Mouse (Mus musculus): Measurements from ENCODE around the gene Slc5a9. TPM values are rescaled to one million over a fixed set of nuclear protein-coding genes. Genes with fewer than 3 reads are reported as not detected.

Slc5a9 gene
- polyA plus RNA-seq, 1 experiment, result not detected

DNA sequence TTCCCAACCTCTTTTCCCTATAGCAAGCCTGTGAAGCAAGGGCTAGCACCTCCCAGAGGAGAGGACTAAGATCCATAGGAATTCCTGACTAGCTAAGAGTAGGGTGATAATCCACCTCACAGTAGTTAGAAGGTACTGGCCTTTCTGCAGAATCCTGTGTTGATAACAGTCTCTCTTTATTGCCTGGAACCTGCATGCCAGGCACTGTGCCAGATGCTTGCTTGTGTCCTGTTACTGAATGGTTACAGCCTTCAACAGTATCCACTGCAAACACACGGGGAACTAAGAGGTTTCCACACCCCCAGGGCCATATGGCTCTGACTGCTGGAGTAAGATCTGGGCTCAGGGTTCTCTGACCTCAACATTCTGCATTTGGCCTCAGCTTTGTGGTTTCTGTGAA is 5.0 kb downstream of the Slc5a9 start:
- Histone ChIP-seq H3K9me3 (replicated peaks; ENCODE audit: control insufficient read depth, insufficient read depth, low read length, poor library complexity, severe bottlenecking) (no peaks in the 10 kb centered on the region), H3K4me3 (ENCODE audit: low read depth, low read length) (no peak overlapping the region), H3K9ac (ENCODE audit: low read depth, poor library complexity, severe bottlenecking) (no peak overlapping the region), H3K27ac (ENCODE audit: insufficient read depth, low read length) (no peak overlapping the region), H3K4me1 (ENCODE audit: control insufficient read depth, insufficient read depth, low read length) (no peaks in the 10 kb centered on the region), H3K27me3 (ENCODE audit: control insufficient read depth, insufficient read depth, low read length, poor library complexity, severe bottlenecking) (no peaks in the 10 kb centered on the region), H3K36me3 (ENCODE audit: control insufficient read depth, insufficient read depth, low read length, poor library complexity, severe bottlenecking) (no peaks in the 10 kb centered on the region)
- no peak for TF ChIP-seq EP300 (IDR thresholded peaks at IDR 0.05; ENCODE audit: insufficient read depth, low read depth, low read length)
- TF ChIP-seq POLR2A (IDR thresholded peaks at IDR 0.05; ENCODE audit: insufficient read depth, low read length), result no peak

DNA sequence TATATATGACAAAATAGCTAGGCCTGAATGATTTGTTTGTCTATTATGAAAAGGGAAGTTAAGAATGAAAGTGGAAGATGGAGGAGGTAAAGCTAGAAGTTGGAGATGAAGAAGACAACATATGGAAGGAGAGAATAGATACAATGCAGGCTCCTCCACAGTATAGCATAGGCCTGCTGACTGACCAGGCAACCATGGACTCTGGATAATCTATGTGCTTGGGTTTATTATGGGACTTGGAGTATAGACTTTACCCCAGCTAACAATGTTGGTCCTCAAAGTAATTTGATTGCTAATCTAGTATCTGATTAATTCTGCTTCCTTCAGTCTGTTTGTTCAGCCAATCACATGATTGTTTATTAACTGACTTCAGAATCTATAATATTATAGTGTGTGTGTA is 10.6 kb downstream of the Slc5a9 start:
- no peak overlapping the region for H3K9ac ChIP-seq (ENCODE audit: low read depth, poor library complexity, severe bottlenecking)
- no peaks in the 10 kb centered on the region for H3K9me3 ChIP-seq (replicated peaks; ENCODE audit: control insufficient read depth, insufficient read depth, low read length, poor library complexity, severe bottlenecking)
- no peak overlapping the region for H3K27ac ChIP-seq (ENCODE audit: insufficient read depth, low read length)
- TF ChIP-seq POLR2A (IDR thresholded peaks at IDR 0.05; ENCODE audit: insufficient read depth, low read length), result no peak
- no peak for TF ChIP-seq CTCF (IDR thresholded peaks at IDR 0.05; ENCODE audit: low read depth, low read length)
- no peak for TF ChIP-seq EP300 (IDR thresholded peaks at IDR 0.05; ENCODE audit: insufficient read depth, low read depth, low read length)
- H3K27me3 ChIP-seq (ENCODE audit: control insufficient read depth, insufficient read depth, low read length, poor library complexity, severe bottlenecking), result no peaks in the 10 kb centered on the region
- no peak overlapping the region for H3K4me3 ChIP-seq (ENCODE audit: low read depth, low read length)
- no peaks in the 10 kb centered on the region for H3K4me1 ChIP-seq (ENCODE audit: control insufficient read depth, insufficient read depth, low read length)
- no peaks in the 10 kb centered on the region for H3K36me3 ChIP-seq (ENCODE audit: control insufficient read depth, insufficient read depth, low read length, poor library complexity, severe bottlenecking)

DNA sequence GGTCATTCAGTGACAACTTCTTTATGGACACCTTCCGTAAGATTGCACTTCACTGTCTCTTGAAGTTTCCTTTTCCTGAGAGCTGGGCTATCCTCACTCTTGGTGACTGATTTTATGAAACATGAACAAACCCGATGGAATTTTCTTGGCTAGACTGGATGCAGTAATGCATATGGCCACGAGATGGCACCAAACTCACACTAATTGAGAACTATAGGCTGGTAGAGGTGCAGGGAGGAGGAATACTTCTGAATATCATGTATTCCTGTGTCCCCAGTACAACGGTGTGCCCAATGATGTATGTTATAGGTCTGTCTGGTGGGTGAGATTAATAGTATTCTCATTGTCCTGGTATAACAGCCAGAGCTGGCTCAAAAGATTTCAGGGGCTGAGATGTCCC is 16.1 kb downstream of the Slc5a9 start:
- no peaks in the 10 kb centered on the region for H3K4me1 ChIP-seq (ENCODE audit: control insufficient read depth, insufficient read depth, low read length)
- no peak overlapping the region for H3K4me3 ChIP-seq (ENCODE audit: low read depth, low read length)
- no peak overlapping the region for H3K27ac ChIP-seq (ENCODE audit: insufficient read depth, low read length)
- TF ChIP-seq CTCF (IDR thresholded peaks at IDR 0.05; ENCODE audit: low read depth, low read length) (no peak), POLR2A (IDR thresholded peaks at IDR 0.05; ENCODE audit: insufficient read depth, low read length) (no peak), EP300 (IDR thresholded peaks at IDR 0.05; ENCODE audit: insufficient read depth, low read depth, low read length) (no peak)
- H3K27me3 ChIP-seq (ENCODE audit: control insufficient read depth, insufficient read depth, low read length, poor library complexity, severe bottlenecking), result no peaks in the 10 kb centered on the region
- H3K9ac ChIP-seq (ENCODE audit: low read depth, poor library complexity, severe bottlenecking), result no peak overlapping the region
- H3K9me3 ChIP-seq (replicated peaks; ENCODE audit: control insufficient read depth, insufficient read depth, low read length, poor library complexity, severe bottlenecking), result no peaks in the 10 kb centered on the region
- H3K36me3 ChIP-seq (ENCODE audit: control insufficient read depth, insufficient read depth, low read length, poor library complexity, severe bottlenecking), result no peaks in the 10 kb centered on the region

DNA sequence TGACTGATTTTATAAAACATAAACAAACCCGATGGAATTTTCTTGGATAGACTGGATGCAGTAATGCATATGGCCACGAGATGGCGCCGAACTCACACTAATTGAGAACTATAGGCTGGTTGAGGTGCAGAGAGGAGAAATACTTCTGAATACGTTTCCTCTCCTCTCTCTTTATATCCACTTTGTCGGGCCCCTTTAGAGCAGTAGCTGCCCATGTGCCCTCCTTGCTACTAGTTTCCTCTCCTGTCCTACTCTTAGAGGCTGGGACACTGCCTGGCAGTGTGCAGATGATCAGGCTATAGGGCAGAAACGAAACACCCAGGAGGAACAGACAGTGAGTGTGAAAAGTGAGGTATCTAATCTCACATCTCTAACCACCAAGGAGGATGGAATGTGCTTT is 16.7 kb downstream of the Slc5a9 start:
- Histone ChIP-seq H3K27ac (ENCODE audit: insufficient read depth, low read length) (no peak overlapping the region), H3K36me3 (ENCODE audit: control insufficient read depth, insufficient read depth, low read length, poor library complexity, severe bottlenecking) (no peaks in the 10 kb centered on the region), H3K27me3 (ENCODE audit: control insufficient read depth, insufficient read depth, low read length, poor library complexity, severe bottlenecking) (no peaks in the 10 kb centered on the region), H3K4me1 (ENCODE audit: control insufficient read depth, insufficient read depth, low read length) (no peaks in the 10 kb centered on the region), H3K9me3 (replicated peaks; ENCODE audit: control insufficient read depth, insufficient read depth, low read length, poor library complexity, severe bottlenecking) (no peaks in the 10 kb centered on the region), H3K9ac (ENCODE audit: low read depth, poor library complexity, severe bottlenecking) (no peak overlapping the region), H3K4me3 (ENCODE audit: low read depth, low read length) (no peak overlapping the region)
- TF ChIP-seq EP300 (IDR thresholded peaks at IDR 0.05; ENCODE audit: insufficient read depth, low read depth, low read length) (no peak), CTCF (IDR thresholded peaks at IDR 0.05; ENCODE audit: low read depth, low read length) (no peak), POLR2A (IDR thresholded peaks at IDR 0.05; ENCODE audit: insufficient read depth, low read length) (no peak)

GRCm38 (mm10) chr4:111883543-111883942 is 19.2 kb downstream of the Slc5a9 start:
- no peaks in the 10 kb centered on the region for H3K9me3 ChIP-seq (replicated peaks; ENCODE audit: control insufficient read depth, insufficient read depth, low read length, poor library complexity, severe bottlenecking)
- no peak overlapping the region for H3K9ac ChIP-seq (ENCODE audit: low read depth, poor library complexity, severe bottlenecking)
- no peaks in the 10 kb centered on the region for H3K36me3 ChIP-seq (ENCODE audit: control insufficient read depth, insufficient read depth, low read length, poor library complexity, severe bottlenecking)
- H3K4me1 ChIP-seq (ENCODE audit: control insufficient read depth, insufficient read depth, low read length), result no peaks in the 10 kb centered on the region
- no peak overlapping the region for H3K4me3 ChIP-seq (ENCODE audit: low read depth, low read length)
- TF ChIP-seq POLR2A (IDR thresholded peaks at IDR 0.05; ENCODE audit: insufficient read depth, low read length) (no peak), EP300 (IDR thresholded peaks at IDR 0.05; ENCODE audit: insufficient read depth, low read depth, low read length) (no peak), CTCF (IDR thresholded peaks at IDR 0.05; ENCODE audit: low read depth, low read length) (no peak)
- H3K27me3 ChIP-seq (ENCODE audit: control insufficient read depth, insufficient read depth, low read length, poor library complexity, severe bottlenecking), result no peaks in the 10 kb centered on the region
- H3K27ac ChIP-seq (ENCODE audit: insufficient read depth, low read length), result no peak overlapping the region

DNA sequence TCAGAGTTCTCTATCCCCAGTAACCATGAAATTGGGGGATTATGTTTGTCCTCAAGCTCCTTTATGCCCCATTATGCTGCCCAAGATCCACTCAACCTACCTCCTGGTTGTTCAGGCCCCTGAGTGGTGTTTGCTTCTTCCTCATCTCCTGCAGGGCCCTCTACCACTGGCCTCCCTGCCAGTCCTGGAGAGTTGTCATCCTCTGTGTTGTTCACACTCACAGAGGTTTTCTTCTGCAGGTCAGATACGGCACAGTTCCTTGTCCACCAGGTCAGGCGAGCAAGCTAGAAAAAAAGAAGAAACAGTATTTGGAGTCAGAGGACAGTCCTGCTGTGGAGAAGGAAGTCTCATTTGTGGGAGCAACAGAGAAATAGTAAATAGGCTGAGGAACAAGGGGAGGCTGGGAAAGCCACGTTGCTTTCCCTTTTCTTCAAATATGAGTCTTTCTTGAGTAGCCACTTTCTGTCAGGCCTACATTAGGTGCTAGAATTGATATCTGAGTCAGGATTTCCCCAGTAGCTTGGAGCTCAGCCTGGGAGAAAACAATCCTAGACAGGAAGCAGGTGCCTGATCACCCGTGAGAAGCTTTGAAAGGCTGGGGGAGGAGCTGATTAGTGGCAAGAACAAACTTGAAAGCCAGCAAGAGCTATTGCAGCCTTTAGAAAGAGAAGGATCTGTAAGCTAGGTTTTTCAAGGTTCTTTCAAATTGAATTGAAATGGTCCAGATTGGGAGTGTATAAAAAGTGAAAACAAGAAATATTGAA is 22.4 kb downstream of the Slc5a9 start:
- H3K27me3 ChIP-seq (ENCODE audit: control insufficient read depth, insufficient read depth, low read length, poor library complexity, severe bottlenecking), result peaks cover 1% of the 10 kb centered on the region; the same call in 1 of the 2 replicates
- H3K9ac ChIP-seq (ENCODE audit: low read depth, poor library complexity, severe bottlenecking), result no peak overlapping the region
- no peak overlapping the region for H3K27ac ChIP-seq (ENCODE audit: insufficient read depth, low read length)
- H3K36me3 ChIP-seq (ENCODE audit: control insufficient read depth, insufficient read depth, low read length, poor library complexity, severe bottlenecking), result no peaks in the 10 kb centered on the region
- H3K4me1 ChIP-seq (ENCODE audit: control insufficient read depth, insufficient read depth, low read length), result no peaks in the 10 kb centered on the region
- H3K9me3 ChIP-seq (replicated peaks; ENCODE audit: control insufficient read depth, insufficient read depth, low read length, poor library complexity, severe bottlenecking), result no peaks in the 10 kb centered on the region
- no peak for TF ChIP-seq CTCF (IDR thresholded peaks at IDR 0.05; ENCODE audit: low read depth, low read length)
- TF ChIP-seq EP300 (IDR thresholded peaks at IDR 0.05; ENCODE audit: insufficient read depth, low read depth, low read length), result no peak
- no peak for TF ChIP-seq POLR2A (IDR thresholded peaks at IDR 0.05; ENCODE audit: insufficient read depth, low read length)
- no peak overlapping the region for H3K4me3 ChIP-seq (ENCODE audit: low read depth, low read length)

All from ES-Bruce4 (cell line).